Mouse (Mus musculus) olfactory bulb, adult 2 months (tissue): Measurements from ENCODE around the gene Pole4.

Experiments
- CTCF ChIP-seq: fragments of 200-500 bp; IDR thresholded peaks from 2 replicates; pipeline ENCODE4 v1.5.1; 2012; ENCODE audit warnings: low read depth, mild to moderate bottlenecking, low read length, moderate library complexity; ENCODE audit not compliant: insufficient read depth
- POLR2A ChIP-seq: fragments of 200-500 bp; IDR thresholded peaks from 2 replicates; pipeline ENCODE4 v1.6.1; 2012; ENCODE audit warnings: mild to moderate bottlenecking, low read depth, low read length, moderate library complexity; ENCODE audit not compliant: insufficient read depth

GRCm38 (mm10) chr6:82737634-82738540 is 32.7 kb upstream of the Pole4 start:
- TF ChIP-seq CTCF (no peak), POLR2A (no peak)
